Mouse (Mus musculus) c-Kit-negative CD71-positive TER-119-positive erythroid progenitor cells, embryonic 14.5 days (primary cell): ENCODE data around the gene Ccdc57.

Experiments
- DNase-seq: peaks from one replicate; pipeline ENCODE4 v3.0.0-alpha.2; 2013; ENCODE audit warnings: low read depth, low spot score

Gene Ccdc57

DNA sequence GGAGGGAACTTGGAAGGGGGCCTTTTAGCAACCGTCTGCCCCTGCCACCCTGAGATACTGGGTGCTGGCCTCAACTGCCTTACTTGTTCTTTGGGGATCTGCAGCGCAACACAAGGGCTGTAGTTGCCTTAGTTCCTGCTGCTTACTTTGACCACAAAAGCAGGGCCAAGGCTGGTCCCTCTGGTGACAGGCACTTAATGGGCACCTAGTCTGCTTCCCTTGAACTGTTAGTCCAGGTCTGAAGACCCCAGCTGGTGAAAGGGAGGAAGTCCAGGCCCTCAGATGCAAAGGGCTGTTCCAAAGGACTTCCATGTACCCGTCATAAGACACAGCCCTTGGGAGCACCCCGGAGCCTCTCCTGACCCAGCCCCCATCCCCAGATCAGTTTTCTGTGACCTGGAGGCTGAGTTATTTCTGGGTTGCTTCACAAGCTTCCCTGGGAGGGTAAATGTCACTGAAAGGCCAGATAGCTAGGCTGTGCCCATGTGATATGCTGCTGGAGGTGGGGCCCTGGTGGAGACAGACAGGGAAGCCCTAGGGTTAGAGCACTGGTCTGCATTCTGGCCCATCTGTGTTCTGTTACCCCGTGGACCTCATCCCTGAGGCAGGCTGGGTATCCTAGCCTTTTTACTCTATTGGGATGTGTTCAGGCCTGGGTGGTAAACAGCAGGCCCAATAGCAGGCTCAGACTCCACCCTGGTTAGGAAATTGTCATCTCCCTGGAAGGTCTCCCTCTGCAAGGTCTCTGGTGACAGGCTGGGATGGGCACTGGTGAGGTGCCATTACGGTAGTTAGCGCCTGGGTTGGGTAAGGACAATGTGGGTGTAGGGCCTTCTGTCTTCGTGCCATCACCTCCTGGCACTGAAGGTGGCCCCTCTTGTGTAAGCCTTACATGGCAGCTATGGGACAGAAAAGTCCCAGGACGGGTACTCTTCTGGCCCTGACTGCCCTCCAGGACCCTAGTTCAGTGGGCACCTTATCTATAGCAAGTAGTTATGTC, 19.4 kb upstream of the Ccdc57 start:
- DNase-seq = peak; percentile 51

DNA sequence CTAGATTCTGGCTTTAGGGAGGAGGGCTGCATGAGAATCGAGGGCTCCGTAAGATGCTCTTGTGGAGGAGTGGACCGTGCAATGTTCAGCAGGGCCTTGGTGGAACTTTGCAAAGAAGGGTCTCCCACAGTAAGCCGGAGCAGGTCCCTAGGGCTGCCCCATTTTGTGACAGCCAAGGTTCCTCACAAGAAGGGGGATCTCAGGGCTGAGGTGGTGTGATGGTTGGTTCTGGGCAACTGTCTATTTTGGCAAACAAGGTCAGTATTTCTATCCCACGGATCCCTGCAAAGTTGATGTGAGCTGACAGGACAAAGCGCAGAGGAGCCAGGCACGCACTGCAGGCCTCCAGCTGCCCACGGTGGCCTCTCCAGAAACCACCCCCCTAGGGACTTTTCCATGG, 18.6 kb upstream of the Ccdc57 start:
- no peak for DNase-seq

DNA sequence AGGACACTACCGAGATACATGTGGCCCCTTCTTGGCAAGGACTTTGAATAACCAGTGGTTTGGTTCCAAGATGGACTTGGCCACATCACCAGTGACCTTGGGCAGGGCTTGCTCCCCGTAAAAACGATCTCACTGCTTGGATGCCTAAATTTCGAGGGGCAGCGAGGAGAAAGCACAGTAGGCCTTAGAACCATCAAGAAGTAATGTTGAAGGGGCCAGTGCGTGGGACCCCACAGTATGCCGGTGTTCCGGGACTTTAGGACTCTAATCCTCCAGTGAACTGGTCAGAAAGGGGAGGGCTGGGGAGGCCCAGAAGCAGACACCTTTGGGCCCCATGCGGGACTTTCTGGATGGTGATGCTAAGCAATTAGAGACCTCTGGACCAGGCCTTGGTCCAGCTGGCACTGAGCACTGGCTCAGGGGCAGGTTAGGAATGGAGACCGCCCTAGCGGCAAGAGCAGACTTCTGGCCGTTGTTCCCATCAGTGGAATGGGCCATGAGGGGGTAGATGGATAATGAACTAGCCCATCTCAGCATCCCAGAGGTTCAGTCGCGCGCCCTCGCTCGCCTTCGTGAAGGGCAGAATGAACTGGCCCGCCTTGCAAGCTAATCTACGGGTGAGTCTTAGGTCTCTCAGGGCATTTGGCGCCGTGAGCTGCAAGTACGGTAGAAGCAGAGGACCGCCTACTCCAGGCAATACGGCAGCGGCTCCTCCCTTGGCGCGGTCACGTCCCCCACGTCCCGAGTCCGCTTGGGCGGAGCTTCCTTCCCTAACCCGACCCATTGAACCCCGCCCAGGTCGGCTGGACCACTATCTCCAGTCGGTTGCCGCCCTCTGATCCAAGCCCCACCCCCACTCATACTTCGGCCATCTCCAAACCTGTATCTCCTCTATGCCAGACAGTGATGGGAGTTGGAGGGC, 17.9 kb upstream of the Ccdc57 start:
- DNase-seq = peak; percentile 95

DNA sequence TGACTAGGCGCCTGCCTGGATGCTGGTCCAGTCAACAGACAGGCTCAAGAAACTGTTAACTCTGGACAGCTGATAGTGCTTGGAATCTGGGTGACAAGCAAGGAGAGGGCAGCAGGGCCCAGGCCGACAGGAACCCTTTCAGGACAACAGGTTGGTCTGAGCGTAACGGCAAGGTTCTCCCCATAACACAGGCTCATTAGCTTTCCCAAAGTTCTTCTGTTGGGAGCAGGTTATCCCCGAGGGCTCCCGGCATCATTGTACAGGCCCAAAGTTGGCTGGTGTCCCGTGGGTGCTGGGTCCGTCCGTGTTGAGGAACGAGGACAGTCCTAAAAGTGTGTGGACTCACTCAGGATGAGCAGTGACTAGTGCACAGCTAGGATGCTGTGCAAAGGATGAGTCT, 17.2 kb upstream of the Ccdc57 start:
- DNase-seq = peak; percentile 21

DNA sequence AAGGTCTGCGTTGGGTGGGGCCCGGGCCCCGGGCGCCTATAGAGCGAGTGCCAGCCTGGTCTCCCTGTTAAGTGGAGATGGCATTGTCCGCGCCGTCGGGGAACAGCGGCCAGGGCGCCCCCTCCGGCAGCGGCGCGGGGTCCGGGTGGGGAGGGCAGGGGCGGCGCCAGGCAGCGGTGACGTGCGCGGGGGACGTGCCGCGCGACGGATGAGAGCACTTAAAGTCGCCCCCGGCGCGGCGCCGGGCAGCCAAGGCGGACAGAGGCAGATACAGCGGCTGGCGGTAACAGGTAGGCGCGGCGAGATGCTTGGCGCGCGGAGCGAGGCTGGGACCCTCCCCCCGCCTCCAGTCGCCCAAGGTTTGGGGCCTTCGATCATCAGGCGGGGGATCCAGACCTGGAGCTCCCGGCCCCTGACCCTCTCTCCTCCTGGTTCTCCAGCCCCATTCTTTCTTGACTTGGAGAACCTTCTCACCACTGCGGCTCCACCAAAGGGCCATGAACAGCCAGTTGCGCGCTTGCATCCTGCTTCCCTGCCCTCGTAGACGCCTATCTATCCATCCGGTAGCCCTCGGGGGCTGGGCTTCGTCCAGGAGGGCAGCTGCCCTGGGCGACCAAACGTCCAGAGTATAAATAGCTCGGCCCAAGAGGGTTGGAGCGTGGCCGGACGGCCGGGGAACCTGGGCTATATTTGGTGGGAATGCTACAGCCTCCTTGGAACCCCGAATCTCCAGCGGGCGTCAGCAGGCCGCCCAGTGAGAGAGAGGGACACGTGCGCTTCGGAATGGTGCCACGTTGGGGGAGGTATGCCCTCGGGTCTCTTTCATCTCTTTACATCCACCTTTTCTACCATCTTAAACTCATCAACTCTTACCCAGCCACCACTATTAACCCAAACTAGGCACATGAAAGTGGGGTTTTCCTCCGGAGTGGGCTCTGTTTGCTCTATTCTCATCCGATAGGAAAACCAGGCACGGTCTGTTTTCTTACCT, 16.5 kb upstream of the Ccdc57 start:
- DNase-seq = peak; percentile 25

DNA sequence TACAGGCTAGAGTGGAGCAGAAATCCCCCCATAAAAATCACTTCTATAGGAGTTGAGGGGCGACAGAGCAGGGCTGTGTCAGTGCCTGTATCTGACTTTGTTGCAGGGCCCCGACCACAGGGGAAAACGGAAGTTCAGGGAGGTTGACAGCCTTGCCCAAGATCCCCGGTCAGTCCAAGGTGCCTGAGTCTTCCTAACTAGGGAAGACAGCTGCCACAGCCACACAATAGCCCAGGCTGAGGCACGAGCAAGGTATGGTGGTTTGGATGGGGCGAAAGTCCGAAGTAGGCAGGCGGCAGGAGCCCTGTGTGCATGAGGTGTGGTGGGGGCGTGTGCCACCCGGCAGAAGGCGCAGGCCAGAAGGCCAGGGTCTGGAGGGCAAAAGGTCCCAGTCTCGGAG, 15.7 kb upstream of the Ccdc57 start, which contains the start of gene Slc16a3:
Slc16a3 (plus strand) TSS at position 153 of the 400 bp plus-strand sequence.
- DNase-seq = no peak

DNA sequence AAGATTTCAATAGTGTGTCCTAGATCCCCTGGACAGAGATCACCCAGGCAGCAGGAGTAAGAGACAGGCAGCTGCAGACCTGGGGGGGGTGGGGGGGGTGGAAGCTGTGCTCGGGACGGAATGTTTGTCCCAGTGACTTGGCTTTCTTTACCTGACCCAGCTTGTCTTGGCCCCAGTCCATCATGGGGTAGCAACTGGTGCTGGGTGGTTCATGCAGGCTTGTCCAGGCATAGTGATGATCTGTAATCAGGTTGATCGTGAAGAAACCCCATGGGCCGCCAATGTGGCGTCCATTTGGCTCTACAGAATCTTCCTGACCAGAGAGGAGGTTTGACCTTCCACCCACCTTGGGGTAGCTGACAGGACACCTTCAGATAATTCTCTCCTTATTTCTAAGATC, 13.3 kb upstream of the Ccdc57 start:
- no peak for DNase-seq

DNA sequence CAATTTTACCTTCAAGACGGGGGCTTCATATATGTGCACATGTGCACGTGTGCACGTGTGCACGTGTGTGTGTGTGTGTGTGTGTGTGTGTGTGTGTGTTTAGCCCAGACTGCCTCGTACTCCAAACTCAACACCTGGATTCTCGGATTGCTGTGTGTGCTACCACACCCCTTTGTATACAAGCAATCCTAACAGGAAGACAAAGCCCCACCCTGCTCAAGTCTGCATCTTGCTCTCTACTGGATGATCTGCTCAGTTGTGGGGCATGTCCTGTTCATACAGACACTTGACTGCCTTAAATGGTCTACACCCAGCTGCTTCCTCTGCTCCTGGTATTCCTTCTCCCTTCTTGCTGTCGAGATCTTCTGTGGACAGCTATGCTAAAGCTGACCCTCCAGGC, 12.6 kb upstream of the Ccdc57 start:
- no peak for DNase-seq

DNA sequence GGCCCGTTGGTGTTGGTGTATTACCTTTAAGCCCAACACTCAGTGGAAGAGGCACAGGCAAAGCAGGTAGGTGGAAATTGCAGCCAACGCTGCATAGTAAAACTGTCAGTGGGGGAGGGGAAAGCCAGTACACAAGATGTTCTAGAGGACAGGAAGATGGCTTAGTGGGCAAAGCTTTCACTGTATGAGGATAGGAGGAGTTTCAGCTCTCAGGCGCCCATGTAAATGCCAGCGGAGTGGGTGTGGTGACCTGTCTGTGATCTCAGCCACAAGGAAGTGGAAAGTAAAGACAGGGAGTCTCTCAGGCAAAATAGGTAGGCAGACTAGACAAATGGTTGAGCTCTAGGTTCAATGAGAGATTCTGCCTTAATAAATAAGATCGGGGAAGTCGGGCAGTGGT, 8.3 kb upstream of the Ccdc57 start:
- no peak for DNase-seq

DNA sequence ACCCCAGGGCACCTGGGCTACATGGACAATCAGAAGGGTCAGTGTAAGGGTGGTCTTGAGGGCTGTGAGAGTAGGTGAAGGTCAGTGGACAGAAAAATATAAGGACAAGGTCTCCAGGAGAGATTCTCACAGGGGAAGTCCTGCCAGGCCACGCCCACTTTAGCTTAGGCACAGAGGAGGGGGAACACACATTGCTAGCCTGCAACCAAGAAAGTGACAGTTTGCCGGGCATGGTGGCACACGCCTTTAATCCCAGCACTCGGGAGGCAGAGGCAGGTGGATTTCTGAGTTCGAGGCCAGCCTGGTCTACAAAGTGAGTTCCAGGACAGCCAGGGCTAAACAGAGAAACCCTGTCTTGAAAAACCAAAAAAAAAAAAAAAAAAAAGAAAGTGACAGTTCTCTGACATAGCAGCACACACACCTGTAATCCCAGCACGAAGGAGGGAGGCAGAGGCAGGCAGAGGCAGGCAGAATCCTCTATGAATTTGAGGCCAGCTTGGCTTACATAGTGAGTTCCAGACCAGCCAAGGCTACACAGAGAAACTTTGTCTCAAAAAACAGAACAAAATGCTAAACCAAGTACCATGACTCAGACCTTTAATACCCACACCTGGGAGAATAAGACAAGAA, 7.2 kb upstream of the Ccdc57 start:
- no peak for DNase-seq

DNA sequence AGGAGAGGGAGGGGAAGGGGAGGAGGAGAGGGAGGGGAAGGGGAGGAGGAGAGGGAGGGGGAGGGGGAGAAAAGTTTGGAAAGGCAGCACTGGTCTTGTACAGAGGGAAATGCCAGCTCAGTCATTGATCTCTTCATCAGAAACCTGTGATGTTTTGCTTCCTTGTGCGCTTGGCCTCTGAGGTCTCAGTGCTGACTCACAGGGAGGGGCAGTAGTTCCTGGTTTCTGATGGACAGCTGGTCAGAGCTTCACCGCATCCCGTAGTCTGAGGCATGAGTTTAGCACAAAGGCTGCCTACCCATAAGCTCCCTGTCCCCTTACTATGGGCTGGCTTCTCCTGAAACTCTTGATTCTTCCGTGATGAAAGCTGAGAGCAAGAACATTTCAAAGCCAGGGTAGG, 6.1 kb upstream of the Ccdc57 start:
- peak; percentile 34 for DNase-seq

DNA sequence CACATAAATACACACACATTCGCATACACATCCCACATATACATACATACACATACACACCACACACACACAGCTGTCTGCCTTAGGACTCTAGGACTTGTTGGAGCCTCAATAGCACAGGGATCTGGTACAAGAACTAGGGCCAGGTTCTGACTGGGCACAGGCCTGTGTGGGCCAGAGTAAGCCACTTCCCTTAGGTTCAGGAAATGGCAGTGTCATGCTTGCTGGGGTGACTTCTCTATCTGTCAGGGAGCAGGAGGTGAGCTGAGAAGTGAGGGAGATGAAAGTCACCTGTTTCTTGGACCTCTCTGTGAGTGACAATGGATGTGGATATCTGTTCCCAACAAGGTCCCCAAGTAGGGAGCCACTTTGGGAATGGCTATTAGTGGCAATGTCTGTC, 5.3 kb upstream of the Ccdc57 start:
- peak; percentile 24 for DNase-seq

DNA sequence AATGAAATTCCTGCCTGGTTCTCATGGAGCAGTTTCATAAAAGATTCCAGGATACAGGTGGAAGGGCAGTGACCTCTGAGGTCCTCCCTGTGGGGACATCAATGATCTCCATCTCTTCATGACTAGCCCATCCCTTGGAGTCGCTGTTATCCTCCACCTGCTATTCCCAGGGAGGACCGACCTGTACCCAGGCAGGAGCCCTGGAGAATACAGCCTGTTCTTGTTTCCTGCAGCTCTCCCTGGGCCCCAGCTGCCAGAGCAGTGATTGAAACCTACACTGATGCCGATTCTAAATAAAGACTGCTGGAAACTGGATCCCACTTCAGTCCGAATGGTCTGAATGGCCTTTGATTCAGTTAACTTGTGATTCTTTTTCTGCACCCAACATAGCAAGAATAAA, 1.2 kb downstream of the Ccdc57 start:
- DNase-seq = no peak

DNA sequence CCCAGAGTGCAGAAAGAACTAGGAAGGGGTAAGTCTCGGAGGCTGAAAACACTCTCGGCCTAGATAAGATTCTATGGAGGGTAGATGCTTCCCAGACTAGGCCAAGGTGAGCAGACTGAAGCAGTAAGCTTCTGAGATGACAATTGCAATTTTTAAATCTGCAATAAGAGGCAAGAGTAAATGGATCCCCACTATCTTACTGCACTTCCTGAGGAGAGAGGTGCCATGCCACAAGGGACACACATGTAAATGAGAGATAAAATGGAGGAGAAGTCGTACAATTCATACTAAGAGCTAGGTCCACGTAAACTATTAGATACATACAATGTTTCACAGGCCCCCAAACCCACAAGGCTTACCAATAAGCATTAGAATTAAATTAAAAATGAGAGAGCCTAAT, 4.2 kb downstream of the Ccdc57 start:
- DNase-seq = no peak

DNA sequence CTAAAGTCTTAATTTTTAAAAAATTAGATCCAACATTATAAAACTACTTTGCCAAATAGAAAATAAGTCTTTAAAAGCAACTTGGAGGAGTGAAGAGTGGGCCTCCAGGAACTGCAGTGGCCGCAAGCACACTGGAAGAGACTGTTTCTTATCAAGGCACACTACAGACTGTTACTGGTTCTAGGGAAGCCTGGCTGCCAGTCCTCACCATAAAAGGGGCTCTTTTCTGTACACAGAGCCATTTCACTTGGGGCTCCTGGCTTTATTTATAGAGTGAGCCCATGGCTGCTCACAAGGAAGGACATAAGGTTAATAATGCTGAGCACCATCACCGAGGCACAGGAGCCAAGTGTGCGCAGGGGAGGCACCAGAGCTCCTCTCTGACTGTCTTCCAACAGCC, 10.1 kb downstream of the Ccdc57 start:
- DNase-seq = no peak

DNA sequence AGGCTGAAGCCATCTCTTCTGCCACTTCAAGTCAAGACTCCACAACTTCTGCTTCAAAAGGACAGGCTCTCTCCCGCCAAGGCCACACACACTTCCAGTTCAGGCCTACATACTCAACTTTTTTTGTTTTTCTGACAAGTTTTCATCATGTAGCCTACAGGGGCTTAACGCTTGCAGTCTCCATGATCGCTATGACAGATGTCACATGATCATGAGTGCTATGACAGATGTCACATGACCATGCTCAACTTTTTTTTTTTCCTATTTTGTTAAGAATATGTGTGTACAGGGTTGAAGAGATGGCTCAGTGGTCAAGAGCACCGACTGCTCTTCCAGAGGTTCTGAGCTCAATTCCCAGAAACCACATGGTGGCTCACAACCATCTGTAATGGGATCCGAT, 14.9 kb downstream of the Ccdc57 start:
- no peak for DNase-seq

DNA sequence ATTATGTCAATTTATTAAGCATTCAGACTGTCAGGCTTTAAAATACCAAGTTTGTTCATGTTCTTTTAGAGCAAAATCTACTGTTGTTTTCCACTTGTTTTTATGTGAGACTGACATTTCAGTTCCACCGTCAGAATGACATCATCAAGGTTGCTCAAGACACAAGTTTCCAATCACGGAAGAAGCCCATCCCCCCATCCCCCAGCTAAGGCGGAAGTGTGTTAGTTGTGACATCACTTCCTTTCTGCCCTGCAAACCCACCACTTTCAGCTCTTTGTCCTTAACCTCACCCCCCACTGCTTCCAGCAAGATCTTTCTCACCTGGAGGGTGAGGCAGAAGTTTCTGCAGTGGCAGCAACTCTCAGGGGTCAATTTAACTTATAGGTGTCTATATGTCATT, 16.2 kb downstream of the Ccdc57 start:
- no peak for DNase-seq

DNA sequence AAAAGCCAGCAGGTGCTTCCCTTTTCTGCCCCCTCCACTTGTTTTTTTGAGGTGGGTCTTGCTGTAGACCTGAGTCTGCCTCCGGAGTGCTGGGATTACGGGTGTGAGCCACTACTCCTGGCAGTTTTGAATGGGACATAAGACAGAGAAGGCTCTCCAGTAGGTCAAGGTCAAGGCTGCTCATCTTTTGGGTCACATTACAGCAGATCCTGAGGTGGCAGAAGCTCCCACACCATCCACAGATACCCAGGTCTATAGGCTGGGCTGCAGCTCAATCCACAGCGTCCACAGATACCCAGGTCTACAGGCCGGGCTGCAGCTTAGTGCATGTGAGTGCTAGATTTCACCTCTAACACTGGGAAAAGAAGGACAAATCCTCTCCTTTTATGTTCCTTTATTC, 18.9 kb downstream of the Ccdc57 start:
- no peak for DNase-seq

DNA sequence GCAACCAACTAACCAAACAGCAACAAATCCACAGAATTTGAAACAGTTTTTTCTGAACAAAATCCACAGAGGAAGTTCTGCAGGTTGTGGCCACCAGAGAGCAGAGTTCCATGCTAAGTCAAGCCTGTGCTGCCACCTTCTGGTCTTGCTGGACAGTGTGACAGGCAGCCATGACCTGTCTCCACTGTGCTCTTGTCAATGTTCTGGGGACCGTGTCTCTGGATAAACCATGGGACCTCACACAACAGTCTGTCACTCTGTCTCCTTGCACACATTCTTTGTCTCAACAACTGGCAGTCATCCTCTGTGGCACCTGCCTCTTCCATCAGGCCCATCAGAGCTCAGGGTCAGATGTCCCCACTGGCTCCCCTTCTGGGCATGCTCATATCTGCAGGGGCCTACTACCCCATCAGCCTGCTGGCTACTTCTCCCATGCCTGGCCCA, 27.2 kb downstream of the Ccdc57 start:
- peak; percentile 60 for DNase-seq

DNA sequence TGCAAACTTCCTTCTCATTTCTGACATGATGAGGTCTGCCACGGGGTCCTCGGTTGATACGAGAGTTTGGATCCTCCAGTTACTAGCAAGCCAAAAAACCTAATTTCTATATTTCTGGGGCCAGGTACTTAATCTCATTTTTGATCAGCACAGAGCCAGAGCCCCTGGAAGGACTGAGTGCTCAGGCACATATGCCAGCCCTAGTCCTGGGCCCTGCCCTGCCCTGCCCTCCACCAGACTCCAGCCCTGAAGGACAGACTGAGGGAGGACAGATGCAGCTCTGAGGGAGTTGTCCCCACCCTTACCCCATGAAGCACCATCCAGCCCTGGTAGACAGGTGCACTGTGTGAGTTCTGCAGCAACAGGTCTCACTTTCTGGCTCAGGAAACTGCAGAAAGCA, 28.1 kb downstream of the Ccdc57 start:
- no peak for DNase-seq
